Mouse (Mus musculus) CH12.LX (cell line): ENCODE data around the gene Adgb. TPM values are rescaled to one million over a fixed set of nuclear protein-coding genes. Genes with fewer than 3 reads are reported as not detected.

Experiments used
- DNase-seq: peaks from one replicate; pipeline ENCODE4 v3.0.0-alpha.2; 2013; ENCODE audit errors: extremely low read depth
- H3K27ac ChIP-seq: 2 replicates; pipeline ENCODE4 v1.5.1; 2012; ENCODE audit warnings: low read depth, mild to moderate bottlenecking, control low read depth, moderate library complexity; ENCODE audit not compliant: insufficient read depth
- H3K27me3 ChIP-seq: replicated peaks from 2 replicates; pipeline ENCODE3; 2012; ENCODE audit warnings: inconsistent platforms
- H3K36me3 ChIP-seq, 2 experiments: replicated peaks in 1 of 2; 2 replicates each; pipeline versions ENCODE3 to v1.6.1; 2012; ENCODE audit warnings: inconsistent platforms in 1 of 2, low read length in 1 of 2, mild to moderate bottlenecking in 1 of 2, mixed read lengths in 1 of 2, moderate library complexity in 1 of 2; ENCODE audit not compliant: control insufficient read depth in 1 of 2, insufficient read depth in 1 of 2
- H3K4me1 ChIP-seq, 2 experiments: 2 replicates each; pipeline ENCODE4 v1.6.1; 2012; ENCODE audit warnings: inconsistent platforms in 1 of 2, moderate library complexity in 1 of 2; ENCODE audit not compliant: insufficient read depth in 2 of 2, control insufficient read depth in 1 of 2
- H3K4me2 ChIP-seq: 2 replicates; pipeline ENCODE4 v1.6.1; 2012; ENCODE audit warnings: low read depth, mild to moderate bottlenecking, control low read depth; ENCODE audit not compliant: poor library complexity, insufficient read depth, severe bottlenecking
- H3K4me3 ChIP-seq, 3 experiments: fragments of 150-350 bp in 1 of 3; sonication (generic) in 1 of 3; replicated peaks in 1 of 3; 2 replicates each; pipeline versions ENCODE3 to v1.5.1; 2011 to 2012; ENCODE audit warnings: low read depth in 2 of 3, low read length in 2 of 3, mild to moderate bottlenecking in 2 of 3, moderate library complexity in 2 of 3, control low read depth in 1 of 3, improper control_type of control experiment in 1 of 3, inconsistent platforms in 1 of 3, mixed read lengths in 1 of 3; ENCODE audit not compliant: poor library complexity in 1 of 3
- H3K79me2 ChIP-seq: replicated peaks from 2 replicates; pipeline ENCODE4 v1.6.1; 2012; ENCODE audit warnings: mild to moderate bottlenecking, moderate library complexity; ENCODE audit not compliant: control insufficient read depth, poor library complexity, insufficient read depth, severe bottlenecking; ENCODE audit errors: extremely low read depth
- H3K9ac ChIP-seq: 2 replicates; pipeline ENCODE4 v1.6.1; 2012; ENCODE audit warnings: low read depth, mild to moderate bottlenecking, control low read depth, moderate library complexity; ENCODE audit not compliant: insufficient read depth
- H3K9me3 ChIP-seq: replicated peaks from 2 replicates; pipeline ENCODE3; 2012; ENCODE audit warnings: low read length, inconsistent platforms, mixed read lengths
- CHD2 ChIP-seq: IDR thresholded peaks from 2 replicates; pipeline ENCODE4 v1.6.1; 2011; ENCODE audit warnings: low read length, improper control_type of control experiment
- CTCF ChIP-seq, 2 experiments: IDR thresholded peaks in 1 of 2; conservative IDR thresholded peaks in 1 of 2; 2 replicates each; pipeline ENCODE4 v1.5.1; 2011 to 2012; ENCODE audit warnings: low read depth in 2 of 2, low read length in 2 of 2, improper control_type of control experiment in 1 of 2, inconsistent platforms in 1 of 2, mild to moderate bottlenecking in 1 of 2, moderate library complexity in 1 of 2
- E2F4 ChIP-seq: IDR thresholded peaks from 2 replicates; pipeline ENCODE4 v1.6.1; 2011; ENCODE audit warnings: low read depth, low read length, improper control_type of control experiment; ENCODE audit not compliant: insufficient replicate concordance
- ELF1 ChIP-seq: IDR thresholded peaks from 2 replicates; pipeline ENCODE4 v1.6.1; 2014; ENCODE audit warnings: low read depth, mild to moderate bottlenecking, inconsistent platforms, low read length, improper control_type of control experiment
- IRF4 ChIP-seq: IDR thresholded peaks from 2 replicates; pipeline ENCODE4 v1.6.1; 2014; ENCODE audit warnings: low read depth, mild to moderate bottlenecking, inconsistent platforms, low read length, improper control_type of control experiment
- JUN ChIP-seq: IDR thresholded peaks from 2 replicates; pipeline ENCODE4 v1.6.1; 2011; ENCODE audit warnings: low read depth, mild to moderate bottlenecking, low read length, improper control_type of control experiment, moderate library complexity; ENCODE audit not compliant: insufficient read depth
- JUND ChIP-seq: conservative IDR thresholded peaks from 2 replicates; pipeline ENCODE4 v1.6.1; 2011; ENCODE audit warnings: low read depth, low read length, improper control_type of control experiment
- MAX ChIP-seq: IDR thresholded peaks from 2 replicates; pipeline ENCODE4 v1.6.1; 2011; ENCODE audit warnings: low read length, improper control_type of control experiment
- NELFE ChIP-seq: IDR thresholded peaks from 2 replicates; pipeline ENCODE4 v1.6.1; 2011; ENCODE audit warnings: low read depth, low read length, improper control_type of control experiment
- NRF1 ChIP-seq: IDR thresholded peaks from 2 replicates; pipeline ENCODE4 v1.6.1; 2014; ENCODE audit warnings: low read depth, mild to moderate bottlenecking, inconsistent platforms, low read length, improper control_type of control experiment, moderate library complexity
- SIN3A ChIP-seq: IDR thresholded peaks from 2 replicates; pipeline ENCODE4 v1.6.1; 2012; ENCODE audit warnings: low read length, improper control_type of control experiment, inconsistent platforms
- TBP ChIP-seq: conservative IDR thresholded peaks from 2 replicates; pipeline ENCODE4 v1.6.1; 2011; ENCODE audit warnings: low read depth, low read length, improper control_type of control experiment
- ZNF384 ChIP-seq: IDR thresholded peaks from 2 replicates; pipeline ENCODE4 v1.6.1; 2012; ENCODE audit warnings: low read depth, low read length, improper control_type of control experiment, inconsistent platforms
- dilution Hi-C: fragments of 300-500 bp; cut with MboI; formaldehyde crosslinking; loops from 2 replicates; pipeline ENCODE4 v1.14.3; 2020; ENCODE audit warnings: low sequenced_read_pairs; ENCODE audit not compliant: extremely low pct_unique_long_range_greater_than_20kb, extremely low pct_ligation_motif_present
- in situ Hi-C: fragments of 300-500 bp; cut with MboI; formaldehyde crosslinking; loops from 3 replicates; pipeline ENCODE4 v1.14.3; 2019; ENCODE audit warnings: low sequenced_read_pairs, low pct_ligation_motif_present, low pct_unique_long_range_greater_than_20kb, mixed read lengths
- polyA plus RNA-seq: library from polyadenylated mRNA; unstranded; fragments of >175 nt; gene quantifications from 2 replicates; pipeline ENCODE4 v1.2.1, GENCODE M21; 2012; ENCODE audit warnings: low read depth; ENCODE audit not compliant: insufficient read length
- total RNA-seq, 2 experiments: library from RNA; depleted of rRNA; stranded (reverse); fragments of 300-350 nt in 1 of 2; fragments of >200 nt in 1 of 2; gene quantifications; 2 replicates each; pipeline ENCODE4 v1.2.3; 2012 to 2014

Adgb gene
- total and polyA plus RNA-seq, 3 experiments = not detected

GRCm38 (mm10) chr10:10449067-10449466 is 23.1 kb downstream of the Adgb start:
- H3K4me1 ChIP-seq = no peaks in the 10 kb centered on the region
- no peak overlapping the region for H3K4me2 ChIP-seq
- no peaks in the 10 kb centered on the region for H3K79me2 ChIP-seq
- in situ Hi-C loops = no loop called here
- H3K27me3 ChIP-seq = no peaks in the 10 kb centered on the region
- no peaks in the 10 kb centered on the region for H3K36me3 ChIP-seq
- H3K4me3 ChIP-seq = no peak overlapping the region
- dilution Hi-C loops = no loop called here
- H3K9ac ChIP-seq = no peak overlapping the region
- no peak for TF ChIP-seq E2F4
- no peak overlapping the region for H3K27ac ChIP-seq
- no peaks in the 10 kb centered on the region for H3K9me3 ChIP-seq
- DNase-seq = no peak

- H3K27ac ChIP-seq = no peak overlapping the region
- DNase-seq = no peak
- no peaks in the 10 kb centered on the region for H3K9me3 ChIP-seq
- no peaks in the 10 kb centered on the region for H3K79me2 ChIP-seq
- no peaks in the 10 kb centered on the region for H3K27me3 ChIP-seq
- TF ChIP-seq ELF1 (no peak), JUN (no peak), CTCF (conservative IDR thresholded peaks at IDR 0.05 in 1 of 2, IDR thresholded peaks at IDR 0.05 in 1 of 2; ENCODE audit: low read depth in 2 of 2, low read length in 2 of 2) (no peak), JUND (no peak), NRF1 (no peak), TBP (no peak), NELFE (no peak), SIN3A (no peak)
- in situ Hi-C loops = no loop called here
- no peaks in the 10 kb centered on the region for H3K36me3 ChIP-seq
- H3K4me2 ChIP-seq = no peak overlapping the region
- H3K9ac ChIP-seq = no peak overlapping the region
- no peaks in the 10 kb centered on the region for H3K4me1 ChIP-seq
- dilution Hi-C loops = no loop called here
- no peak overlapping the region for H3K4me3 ChIP-seq
These were observed 27.2 kb downstream of the Adgb start for GRCm38 (mm10) chr10:10444841-10445466.

- in situ Hi-C loops = no loop called here
These were observed 28.6 kb downstream of the Adgb start for GRCm38 (mm10) chr10:10443558-10443957.

More at GRCm38 (mm10) chr10:10443558-10443957, 28.6 kb downstream of the Adgb start:
- Histone ChIP-seq H3K4me1 (no peaks in the 10 kb centered on the region), H3K27me3 (no peaks in the 10 kb centered on the region), H3K4me3 (no peak overlapping the region), H3K36me3 (no peaks in the 10 kb centered on the region), H3K9ac (no peak overlapping the region), H3K27ac (no peak overlapping the region), H3K9me3 (no peaks in the 10 kb centered on the region), H3K79me2 (no peaks in the 10 kb centered on the region), H3K4me2 (no peak overlapping the region)
- TF ChIP-seq IRF4 (no peak), E2F4 (no peak), NRF1 (no peak), SIN3A (no peak), MAX (no peak), CHD2 (no peak), ZNF384 (no peak), TBP (no peak)
- no peak for DNase-seq
- dilution Hi-C loops = no loop called here
